In genomic region chr8:74977427-74977826, GRCm38 (mm10) we compare ENCODE assay signal across 8 mouse cellular contexts. TPM values are rescaled to one million over a fixed set of nuclear protein-coding genes. Genes with fewer than 3 reads are reported as not detected.
DNase-seq lines count a peak whose midpoint lies in the region; ATAC-seq and TF ChIP-seq lines count a peak whose summit lies in the region.

No protein-coding gene starts in this region.

- ATAC-seq in hindbrain, postnatal 0 days = no peak

- no peaks in the 10 kb centered on the region for H3K27me3 ChIP-seq in hindbrain, postnatal 0 days (ENCODE audit: insufficient read depth, low read length)

- peak; percentile 11 for DNase-seq in kidney, postnatal 10 days
- DNase-seq in kidney, postnatal 14 days = no peak
- peak; percentile 59 for DNase-seq in A20 (ENCODE audit: low read depth, low spot score)
- no peak for DNase-seq in ES-E14 (ENCODE audit: low read depth, low spot score)
- peak; percentile 73 for DNase-seq in hindbrain, postnatal 0 days (ENCODE audit: low spot score)
- no peak for DNase-seq in ovary, postnatal 10 days (ENCODE audit: low spot score)
- DNase-seq in spleen, adult 18-20 months = no peak
- DNase-seq in cerebellum, postnatal 36 days = no peak

- H3K27ac ChIP-seq in ES-E14 (ENCODE audit: insufficient read depth, low read depth, low read length, poor library complexity, severe bottlenecking) = no peak overlapping the region
- no peak overlapping the region for H3K27ac ChIP-seq in hindbrain, postnatal 0 days

- 54% methylated on average over 1 of the region's 1 CpGs for WGBS in hindbrain, postnatal 0 days

- no peak overlapping the region for H3K4me2 ChIP-seq in hindbrain, postnatal 0 days (ENCODE audit: low read depth, low read length)

- H3K4me1 ChIP-seq in ES-E14 (ENCODE audit: control insufficient read depth in 2 of 2, insufficient read depth in 2 of 2, low read length in 2 of 2, poor library complexity in 1 of 2) = peaks cover 3 to 10% of the 10 kb centered on the region in 2 experiments; a peak in 2 of 4 replicates
- H3K4me1 ChIP-seq in hindbrain, postnatal 0 days (ENCODE audit: insufficient read depth, low read length) = no peaks in the 10 kb centered on the region

- peak; percentile 70 for TF ChIP-seq CTCF in hindbrain, postnatal 0 days (IDR thresholded peaks at IDR 0.05; ENCODE audit: low read depth)

- in situ Hi-C loops in ES-E14 (cut with MboI; ENCODE audit: low sequenced_read_pairs in 2 of 2, unreplicated experiment in 2 of 2) = no loop called here

- no peaks in the 10 kb centered on the region for H3K9me3 ChIP-seq in ES-E14 (ENCODE audit: control insufficient read depth, insufficient read depth, low read depth, low read length)
- no peaks in the 10 kb centered on the region for H3K9me3 ChIP-seq in hindbrain, postnatal 0 days (ENCODE audit: low read length)

- H3K36me3 ChIP-seq in ES-E14 (ENCODE audit: control insufficient read depth, insufficient read depth, low read length, poor library complexity, severe bottlenecking) = no peaks in the 10 kb centered on the region
- H3K36me3 ChIP-seq in hindbrain, postnatal 0 days (ENCODE audit: insufficient read depth, low read length) = no peaks in the 10 kb centered on the region

- H3K9ac ChIP-seq in ES-E14 (ENCODE audit: insufficient read depth, low read depth, low read length, poor library complexity, severe bottlenecking) = no peak overlapping the region
- no peak overlapping the region for H3K9ac ChIP-seq in hindbrain, postnatal 0 days (replicated peaks; ENCODE audit: low read length)

- H3K4me3 ChIP-seq in ES-E14 (ENCODE audit: insufficient read depth in 1 of 2, low read depth in 1 of 2, low read length in 2 of 2, poor library complexity in 1 of 2, severe bottlenecking in 1 of 2) = no peak overlapping the region
- H3K4me3 ChIP-seq in hindbrain, postnatal 0 days (ENCODE audit: low read length) = no peak overlapping the region

TF ChIP-seq in ES-E14, 5 proteins besides CTCF, POLR2A, EP300 and RAD21:
- TF ChIP-seq ZC3H11A (IDR thresholded peaks at IDR 0.05; ENCODE audit: borderline replicate concordance, low read depth, low read length) (0 out of 2 replicates have a peak, but pooled peaks have one; percentile 41), HCFC1 (IDR thresholded peaks at IDR 0.05; ENCODE audit: borderline replicate concordance, insufficient read depth, low read length) (no peak), MAFK (IDR thresholded peaks at IDR 0.05; ENCODE audit: insufficient read depth, low read depth, low read length) (peak; percentile 100)

RNA-seq across cellular contexts. Expression of gene Hmgxb4, which starts 15.7 kb away (rescaled TPM):
- 66.5 and 75.4 TPM in 2 replicates for total RNA-seq in ES-E14 (2012; rRNA removed)
- 29.7 and 66.9 TPM in 2 replicates for total RNA-seq in hindbrain, postnatal 0 days (2014; rRNA removed)
- 24.7 and 30.0 TPM in 2 replicates for polyA plus RNA-seq in hindbrain, postnatal 0 days (2015; fragmentation: Nextera tagmentation; extraction: Ambion mirVana)

RNA-seq across cellular contexts. Expression of gene Tom1, which starts 56.1 kb away (rescaled TPM):
- total RNA-seq in ES-E14 (2012; rRNA removed) = 24.5 and 24.7 TPM in 2 replicates
- 45.9 and 55.0 TPM in 2 replicates for total RNA-seq in hindbrain, postnatal 0 days (2014; rRNA removed)
- polyA plus RNA-seq in hindbrain, postnatal 0 days (2015; fragmentation: Nextera tagmentation; extraction: Ambion mirVana) = 48.2 and 49.2 TPM in 2 replicates

Comparison
In these comparisons a context has a peak if more than half of its experiments do, and no peak if none do; other contexts are left out.
1. DNase-seq: peak in kidney, postnatal 10 days (single experiment), A20 (single experiment) and hindbrain, postnatal 0 days (single experiment); none in kidney, postnatal 14 days (single experiment), ES-E14 (single experiment), ovary, postnatal 10 days (single experiment), spleen, adult 18-20 months (0 of 2) and cerebellum, postnatal 36 days (0 of 2).